Mouse (Mus musculus): ENCODE measurements around the gene Wwox.

GRCm38 (mm10) chr8:114446884-114447283 is 7.4 kb downstream of the Wwox start:
- TF ChIP-seq CTCF (IDR thresholded peaks at IDR 0.05) = no peak
- TF ChIP-seq EP300 (IDR thresholded peaks at IDR 0.05) = no peak

Measured in lung, postnatal 0 days (tissue).